Mouse (Mus musculus): Measurements from ENCODE around the gene Ffar2.
"Not testable (repeated sequence)": the region's sequence is repeated elsewhere in the genome, so short reads cannot be mapped to it uniquely, and the experiment has no call there.

The Ffar2 gene

DNA sequence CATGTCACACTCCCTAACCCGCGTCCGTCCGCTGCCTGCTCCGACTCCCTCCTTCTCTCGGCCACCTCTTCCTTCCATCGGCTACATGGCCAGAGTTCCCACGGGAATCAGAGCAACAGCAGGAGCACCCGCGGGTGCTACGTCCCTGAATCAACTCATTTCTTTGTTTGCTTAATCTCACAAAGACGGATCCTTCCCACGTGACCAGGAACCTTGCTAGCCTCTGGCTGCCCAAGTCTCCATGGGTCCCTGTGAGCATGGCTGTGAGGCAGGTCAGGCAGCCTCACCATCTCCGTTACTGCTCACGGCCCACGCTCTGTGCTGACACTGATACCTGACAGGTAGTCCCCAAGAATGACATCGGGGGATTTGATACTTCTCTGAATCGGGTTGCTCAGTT is at the start of gene Ffar2:
Gene Ffar2 (minus strand): TSS at position 101 of the 400 bp plus-strand sequence.
- DNase-seq (ENCODE audit: extremely low read depth, insufficient read length, low spot score) = no peak

DNA sequence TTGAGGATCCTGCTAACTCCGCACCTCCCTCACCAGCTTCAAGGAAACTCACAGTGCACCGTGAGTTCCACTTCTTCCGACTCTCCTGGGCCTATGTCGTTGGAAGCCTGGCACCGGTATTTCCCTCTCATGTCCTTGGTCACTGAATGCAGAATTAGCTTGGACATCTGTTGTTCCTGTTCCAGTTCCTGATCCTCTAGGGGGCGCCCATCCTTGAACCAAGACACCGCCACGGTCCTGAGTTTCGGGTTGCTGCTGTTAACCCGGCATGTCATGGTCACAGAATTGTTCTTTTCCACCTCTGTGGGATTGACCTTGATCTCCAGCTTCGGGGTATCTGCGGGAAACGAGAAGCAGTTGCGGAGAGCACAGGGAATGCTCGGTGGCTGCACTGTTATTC is 49.5 kb upstream of the Ffar2 start:
- no peak for DNase-seq (ENCODE audit: extremely low read depth, insufficient read length, low spot score)

DNA sequence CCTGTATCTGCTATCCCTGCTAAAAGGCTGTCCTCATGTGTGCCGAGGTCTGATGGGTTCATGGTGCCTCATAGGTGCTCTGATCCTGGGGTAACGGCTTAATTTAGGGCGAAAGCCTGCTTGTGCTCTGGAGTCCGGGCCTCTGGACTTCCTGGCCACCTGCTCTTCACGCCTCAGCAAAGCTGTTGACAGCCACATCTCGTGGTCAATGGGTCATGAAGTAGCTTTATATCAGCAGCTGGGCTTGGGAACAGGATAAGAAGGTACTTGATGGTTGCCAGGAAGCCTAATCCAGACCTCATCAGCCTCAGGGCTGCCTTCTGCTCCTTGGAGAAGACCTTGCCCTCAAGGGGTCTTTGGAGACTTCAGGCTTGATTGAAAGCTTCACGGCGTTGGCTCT is 39.8 kb upstream of the Ffar2 start:
- DNase-seq (ENCODE audit: extremely low read depth, insufficient read length, low spot score) = no peak

DNA sequence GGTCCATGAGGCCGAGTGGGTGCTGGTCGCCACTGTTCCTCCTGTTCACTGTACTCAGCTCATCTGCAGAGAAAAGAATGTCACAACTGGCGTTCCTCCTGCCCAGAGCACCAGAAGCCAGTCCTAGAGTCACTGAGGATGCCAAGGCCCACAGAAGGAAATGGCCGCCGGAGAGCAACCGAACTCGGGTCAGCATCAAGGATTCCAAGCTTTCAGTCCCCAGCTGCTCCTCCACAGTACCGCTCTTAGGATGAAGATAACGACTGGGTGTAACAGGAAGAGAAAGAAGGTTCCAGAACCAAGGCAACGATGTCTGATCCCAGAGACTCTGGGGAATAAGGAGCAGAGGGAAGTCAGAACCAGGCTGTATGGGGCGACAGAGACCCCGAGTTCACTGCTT is 37.9 kb upstream of the Ffar2 start, which contains the start of gene Ffar1:
Gene Ffar1 (minus strand): TSS at position 101 of the 400 bp plus-strand sequence.
- DNase-seq (ENCODE audit: extremely low read depth, insufficient read length, low spot score) = no peak

DNA sequence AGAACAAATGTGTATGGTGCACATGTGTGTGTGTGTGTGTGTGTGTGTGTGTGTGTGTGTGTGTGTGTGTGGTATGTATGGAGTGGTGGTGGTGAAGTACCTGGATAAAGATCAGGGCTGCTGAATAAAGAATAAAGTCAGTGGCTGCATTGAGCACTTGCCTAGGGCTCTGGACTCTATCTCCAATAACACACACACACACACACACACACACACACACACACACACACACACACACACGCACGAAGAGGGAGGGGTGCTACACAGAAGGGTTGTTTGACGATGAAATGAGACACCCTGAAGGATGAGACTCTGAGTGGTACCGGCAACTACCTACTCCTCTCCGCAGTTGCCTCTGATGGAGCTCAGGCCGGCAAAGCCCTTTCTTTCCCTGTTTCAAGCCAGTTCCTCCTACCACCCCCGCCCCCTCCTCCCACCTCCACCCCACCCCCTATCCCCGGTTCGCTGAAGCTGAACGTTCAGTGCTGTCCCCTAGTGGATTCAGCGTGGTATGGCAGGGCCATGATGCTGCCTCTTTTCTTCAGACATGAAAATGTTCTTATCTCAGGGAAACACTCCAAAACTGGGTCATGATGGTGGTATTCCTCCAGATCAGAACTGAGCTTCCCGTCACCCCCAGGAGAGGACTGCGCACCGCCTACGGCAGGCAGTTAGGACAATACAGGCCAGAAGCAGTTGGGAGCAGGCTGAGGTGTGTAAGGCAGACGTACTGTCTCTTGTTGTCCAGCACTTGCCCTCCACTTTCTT is 36.2 kb upstream of the Ffar2 start:
- DNase-seq (ENCODE audit: extremely low read depth, insufficient read length, low spot score) = no peak

DNA sequence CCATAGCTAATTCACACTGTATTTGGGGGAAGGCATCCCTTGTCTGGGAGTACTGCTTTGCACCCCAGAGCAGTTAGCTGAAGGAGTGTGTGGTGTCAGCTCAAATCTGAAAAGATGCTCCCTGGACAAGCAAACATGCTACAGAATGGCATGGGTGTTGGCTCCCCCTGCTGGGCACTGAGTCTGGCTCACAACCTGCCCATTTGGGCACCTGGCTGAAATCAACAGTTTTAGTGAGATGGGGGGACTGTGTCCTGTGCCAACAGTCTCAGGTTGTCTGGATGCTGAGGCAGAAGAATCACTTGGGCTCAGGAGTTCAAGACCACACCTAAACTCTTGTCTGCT is 35.7 kb upstream of the Ffar2 start:
- no peak for DNase-seq (ENCODE audit: extremely low read depth, insufficient read length, low spot score)

DNA sequence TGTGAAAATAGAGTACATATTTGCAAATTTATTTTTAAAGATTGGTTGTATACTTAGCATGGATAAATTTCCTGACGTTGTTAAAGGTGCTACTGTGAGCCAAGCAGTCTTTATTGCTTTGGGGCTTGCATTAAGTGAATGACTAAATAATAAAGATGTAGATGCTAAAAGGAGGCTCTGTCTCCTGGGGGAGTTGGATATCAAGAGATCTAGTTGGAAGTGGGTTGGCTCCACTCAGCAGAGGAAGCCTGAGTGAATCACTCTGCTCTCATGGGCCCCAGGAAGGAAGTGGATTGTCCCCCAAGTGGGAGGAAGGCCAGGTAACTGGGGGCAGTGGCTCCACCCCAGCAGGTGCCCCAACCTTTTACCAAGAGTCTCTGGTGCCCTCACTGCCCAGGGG is 34.2 kb upstream of the Ffar2 start:
- no peak for DNase-seq (ENCODE audit: extremely low read depth, insufficient read length, low spot score)

DNA sequence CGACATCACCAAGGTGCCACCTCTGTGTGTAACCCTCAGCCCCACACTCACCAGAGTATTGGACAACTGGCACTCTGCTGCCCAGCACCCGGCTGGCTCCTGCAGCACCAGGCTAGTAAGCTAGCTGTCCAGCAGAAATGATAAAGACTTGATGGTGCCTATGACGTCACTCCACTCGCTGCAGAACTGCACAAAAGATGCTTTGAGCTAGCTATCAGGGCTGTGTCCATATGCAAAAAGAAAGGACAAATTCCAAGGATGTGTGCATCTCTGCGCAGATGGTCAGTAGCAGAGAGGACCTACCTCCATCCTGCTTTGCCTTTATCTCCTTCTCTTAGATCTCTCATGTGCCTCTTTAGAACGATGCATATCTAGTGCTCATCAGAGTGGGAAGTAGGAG is 32.5 kb upstream of the Ffar2 start, which contains the start of gene Ffar3:
Gene Ffar3 (minus strand): TSS at position 101 of the 400 bp plus-strand sequence.
- DNase-seq (ENCODE audit: extremely low read depth, insufficient read length, low spot score) = no peak

DNA sequence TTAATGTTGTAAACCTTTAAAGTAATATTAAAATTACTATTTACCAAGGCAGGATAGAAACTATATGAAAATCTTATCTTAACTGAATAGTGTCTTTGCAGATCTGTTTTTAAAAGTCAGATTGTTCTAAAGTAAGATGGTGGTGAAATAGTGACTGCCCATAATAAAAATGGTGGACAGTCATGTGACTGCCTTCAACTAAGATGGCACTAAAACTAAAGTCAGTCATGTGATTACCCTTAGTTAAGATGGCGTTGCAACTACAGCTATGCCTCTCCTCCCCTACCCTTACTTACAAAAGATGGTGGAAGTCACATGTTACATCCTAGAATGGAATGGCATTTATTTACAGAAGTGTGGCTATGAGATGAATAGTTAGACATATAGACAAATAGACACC is 27.8 kb upstream of the Ffar2 start:
- DNase-seq (ENCODE audit: extremely low read depth, insufficient read length, low spot score) = no peak

DNA sequence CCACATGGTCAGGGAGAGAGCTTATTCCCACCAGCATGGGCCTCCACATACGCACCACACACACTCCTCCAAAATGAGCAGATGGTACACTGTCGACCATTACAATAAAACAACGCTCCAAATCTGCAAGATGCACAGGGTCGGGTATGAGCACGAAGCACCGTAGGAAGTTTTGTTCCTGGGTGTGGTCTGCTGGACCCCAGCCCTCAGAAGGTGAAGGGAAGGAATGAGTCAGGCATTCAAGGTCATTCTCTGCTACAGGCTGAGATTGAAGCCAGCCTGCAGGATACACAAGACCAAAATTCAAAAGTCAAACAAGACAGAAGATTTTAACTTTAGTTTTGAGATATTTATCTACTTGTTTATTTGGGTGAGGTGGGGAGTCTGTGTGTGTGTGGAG is 24.4 kb upstream of the Ffar2 start:
- DNase-seq (ENCODE audit: extremely low read depth, insufficient read length, low spot score) = no peak

DNA sequence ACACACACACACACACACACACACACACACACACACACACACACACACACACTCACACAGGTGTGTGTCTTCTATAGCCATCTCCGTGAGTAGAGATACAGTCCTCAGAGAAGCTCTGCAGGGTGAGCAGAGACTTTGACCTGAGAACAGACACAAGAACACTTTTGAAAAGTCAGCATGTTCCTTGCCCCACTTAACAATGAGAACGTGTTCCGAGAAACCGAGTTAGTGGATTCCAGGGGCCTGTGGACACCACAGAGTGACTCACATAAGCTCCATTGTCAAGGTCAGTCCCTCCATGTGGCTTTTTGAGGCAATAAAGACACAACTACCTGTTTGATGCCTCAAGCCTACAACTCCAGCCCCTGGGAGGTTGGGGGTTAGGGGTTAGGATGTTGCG is 23.8 kb upstream of the Ffar2 start:
- no peak for DNase-seq (ENCODE audit: extremely low read depth, insufficient read length, low spot score)

DNA sequence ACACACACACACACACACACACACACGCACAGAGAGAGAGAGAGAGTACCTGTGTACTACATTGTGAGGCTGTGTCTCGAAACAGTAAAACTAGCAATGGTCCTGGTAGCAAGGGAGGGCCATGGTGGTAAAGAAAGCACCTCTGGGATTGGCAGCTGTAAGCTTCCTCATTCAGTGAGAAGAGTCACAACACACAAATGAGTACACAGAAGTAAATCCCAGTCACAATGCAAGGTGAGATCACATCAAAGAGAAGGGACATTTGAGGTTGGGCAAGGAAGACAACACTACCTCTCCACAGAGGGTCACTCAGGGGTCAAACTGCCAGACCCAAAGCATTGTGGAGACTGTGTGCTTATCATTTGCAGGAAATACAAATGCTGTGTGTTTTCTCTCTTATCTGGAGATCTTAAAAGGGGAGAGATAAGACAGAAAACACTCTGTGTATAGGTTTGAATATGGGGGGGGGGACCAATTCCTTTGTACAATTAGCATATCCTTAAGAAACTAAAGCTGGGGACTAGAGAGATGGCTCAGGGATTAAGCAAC is 23.0 kb upstream of the Ffar2 start:
- DNase-seq (ENCODE audit: extremely low read depth, insufficient read length, low spot score) = no peak

DNA sequence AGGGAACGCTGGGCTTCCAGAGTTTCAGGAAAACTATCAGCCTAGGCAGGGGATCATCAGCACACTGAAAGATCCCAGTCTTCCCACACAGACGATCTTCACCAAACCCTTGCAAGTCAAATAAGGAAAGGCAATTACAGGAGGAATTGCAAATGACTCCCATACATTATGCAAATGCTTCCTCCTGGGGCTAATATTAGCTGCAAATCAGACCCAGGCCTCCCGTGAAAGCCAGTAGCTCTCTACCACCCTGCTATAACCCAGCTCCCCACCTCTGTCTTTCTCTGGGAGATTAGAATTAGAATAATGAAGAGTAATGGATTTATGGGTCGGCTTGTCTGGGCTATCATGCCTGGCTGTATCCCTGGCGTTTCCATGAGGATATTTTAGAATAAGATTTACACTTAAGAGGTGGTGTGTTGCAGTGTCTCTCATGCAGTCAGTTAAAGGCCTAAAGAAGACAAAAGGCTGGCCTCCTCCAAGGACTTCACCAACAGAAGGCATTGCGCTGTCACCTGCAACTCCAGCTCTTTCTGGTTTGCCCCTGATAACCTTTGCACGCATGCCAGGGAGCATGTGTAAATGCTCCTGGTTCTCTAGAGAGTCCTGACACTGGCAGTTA is 21.2 kb upstream of the Ffar2 start:
- DNase-seq (ENCODE audit: extremely low read depth, insufficient read length, low spot score) = no peak

DNA sequence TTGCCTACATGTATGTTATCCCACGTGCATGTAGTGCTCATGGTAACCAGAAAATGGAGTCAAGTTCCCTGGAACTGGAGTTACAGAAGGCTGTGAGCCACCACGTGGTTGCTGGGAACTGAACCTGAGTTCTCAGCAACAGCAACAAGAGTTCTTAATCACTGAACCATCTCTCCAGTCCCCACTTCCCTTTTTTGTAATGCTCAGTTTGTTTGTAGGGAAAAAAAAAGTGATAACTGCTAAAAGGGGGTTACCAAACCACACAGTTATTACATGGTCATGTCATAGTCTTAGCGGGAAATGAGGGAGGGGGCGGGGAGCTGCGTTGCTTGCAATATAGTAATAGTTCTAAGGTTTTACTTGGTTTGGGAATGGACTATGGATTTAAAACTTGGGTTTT is 18.5 kb upstream of the Ffar2 start:
- DNase-seq (ENCODE audit: extremely low read depth, insufficient read length, low spot score) = no peak

DNA sequence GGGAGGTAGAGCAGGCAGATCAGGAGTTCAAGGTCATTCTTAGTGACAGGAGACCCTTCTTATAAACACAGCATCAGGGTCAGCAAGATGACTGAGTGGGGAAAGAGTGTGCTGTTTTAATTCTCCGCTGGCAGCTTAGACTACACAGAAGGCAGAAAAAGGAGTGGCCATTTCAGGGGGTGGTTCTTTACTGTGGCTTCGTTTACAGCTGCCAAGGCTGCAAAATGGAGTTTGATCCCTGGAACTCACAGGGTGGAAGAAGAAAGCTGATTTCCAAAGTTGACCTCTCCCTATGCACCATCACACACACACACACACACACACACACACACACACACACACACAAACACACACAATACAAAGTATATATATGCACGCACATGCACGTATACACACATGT is 17.8 kb upstream of the Ffar2 start:
- DNase-seq (ENCODE audit: extremely low read depth, insufficient read length, low spot score) = no peak

DNA sequence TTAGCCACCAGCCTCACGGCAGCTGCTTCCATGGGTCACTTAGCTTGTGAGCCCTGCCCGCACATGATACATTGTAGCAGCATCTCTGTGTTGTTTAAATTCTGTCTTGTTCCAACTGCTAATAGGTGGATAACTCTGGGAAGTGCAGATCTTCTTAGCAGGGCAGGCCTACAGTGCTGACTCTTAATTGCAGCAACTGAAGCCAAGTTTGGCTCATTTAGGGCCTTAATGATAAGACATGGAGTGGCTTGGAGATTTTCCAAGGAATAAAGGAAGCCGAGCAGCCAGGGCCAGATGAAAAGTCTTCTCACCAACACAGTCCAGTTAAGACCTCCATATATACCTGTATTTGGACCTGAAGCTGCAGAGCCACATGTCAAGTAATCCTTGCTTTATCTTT is 16.7 kb upstream of the Ffar2 start:
- DNase-seq (ENCODE audit: extremely low read depth, insufficient read length, low spot score) = no peak

DNA sequence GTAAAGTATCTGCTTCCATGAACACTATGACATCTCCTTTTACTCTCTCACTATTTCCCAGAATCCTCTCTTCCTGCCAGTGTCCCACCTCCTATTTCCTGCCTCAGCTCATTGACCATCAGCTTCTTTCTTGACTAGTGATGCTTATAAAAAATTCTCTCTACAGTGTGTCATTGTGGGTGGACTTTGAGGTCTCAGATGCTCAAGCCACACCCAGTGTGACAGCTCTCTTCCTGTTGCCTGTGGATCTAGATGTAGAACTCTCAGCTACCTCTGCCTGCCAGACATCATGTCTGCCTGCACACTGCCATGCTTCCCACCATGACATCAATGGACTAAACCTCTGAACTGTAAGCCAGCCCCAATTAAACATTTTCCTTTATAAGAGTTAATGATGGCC is 13.7 kb upstream of the Ffar2 start:
- DNase-seq (ENCODE audit: extremely low read depth, insufficient read length, low spot score) = no peak

DNA sequence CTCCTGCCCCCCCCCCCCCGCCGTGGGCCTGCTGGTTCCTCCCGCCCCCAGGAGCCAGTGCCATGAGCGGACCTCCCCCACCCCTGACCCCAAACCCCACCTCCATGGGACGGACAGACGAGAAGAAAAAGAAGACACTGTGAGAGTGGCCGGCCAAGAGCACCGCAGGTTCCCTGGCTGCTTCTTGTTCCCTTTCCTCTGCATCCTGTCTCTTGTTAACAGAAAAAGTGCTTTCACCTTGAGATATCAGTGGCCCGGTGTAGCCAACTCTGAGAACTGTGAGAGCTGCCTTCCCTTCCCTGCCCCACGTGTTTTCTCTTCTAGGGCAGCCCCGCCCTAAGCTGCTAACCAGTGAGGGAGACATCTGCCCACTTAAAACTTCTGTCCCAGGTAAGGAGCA is 9.1 kb upstream of the Ffar2 start:
- DNase-seq (ENCODE audit: extremely low read depth, insufficient read length, low spot score) = not testable (repeated sequence)

DNA sequence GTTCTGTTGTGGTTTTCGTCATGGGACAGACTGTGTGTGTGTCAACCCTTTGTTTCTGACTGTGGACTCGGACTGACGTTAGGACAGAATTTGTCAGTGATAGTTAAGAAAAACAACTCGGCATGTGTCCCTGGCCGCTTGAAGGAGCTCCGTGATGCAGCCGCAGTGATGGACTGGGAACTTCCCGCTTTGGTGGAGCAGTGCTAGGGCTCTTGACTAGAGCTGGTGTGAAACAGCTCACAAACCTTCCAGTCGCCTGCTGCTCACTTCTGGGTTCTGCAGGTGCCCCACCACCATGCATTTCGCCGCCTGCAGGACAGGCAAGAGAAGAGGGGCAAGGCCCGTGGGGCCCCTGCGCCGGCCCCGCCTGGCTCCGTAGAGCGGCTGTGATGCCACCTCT is 8.7 kb upstream of the Ffar2 start:
- no peak for DNase-seq (ENCODE audit: extremely low read depth, insufficient read length, low spot score)

DNA sequence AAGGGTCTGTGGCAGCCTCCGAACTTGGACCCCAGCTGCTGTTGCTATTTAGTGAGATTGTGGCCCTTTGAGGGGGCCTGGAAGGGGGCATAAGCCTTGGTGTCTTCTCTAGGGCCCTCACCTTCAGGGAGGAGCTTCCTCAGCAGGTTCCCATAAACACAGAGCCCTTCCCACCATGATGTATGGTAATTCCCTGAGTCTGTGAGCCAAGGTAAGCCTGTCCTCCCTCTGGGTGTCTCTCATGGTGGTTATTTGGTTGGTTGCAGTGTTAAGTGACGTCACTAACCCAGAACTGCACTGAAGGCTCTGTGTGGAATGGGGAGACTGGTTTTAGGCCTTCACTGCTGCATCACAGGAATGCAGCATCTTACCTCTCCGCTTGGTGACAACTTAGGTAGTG is 5.9 kb upstream of the Ffar2 start:
- DNase-seq (ENCODE audit: extremely low read depth, insufficient read length, low spot score) = no peak

DNA sequence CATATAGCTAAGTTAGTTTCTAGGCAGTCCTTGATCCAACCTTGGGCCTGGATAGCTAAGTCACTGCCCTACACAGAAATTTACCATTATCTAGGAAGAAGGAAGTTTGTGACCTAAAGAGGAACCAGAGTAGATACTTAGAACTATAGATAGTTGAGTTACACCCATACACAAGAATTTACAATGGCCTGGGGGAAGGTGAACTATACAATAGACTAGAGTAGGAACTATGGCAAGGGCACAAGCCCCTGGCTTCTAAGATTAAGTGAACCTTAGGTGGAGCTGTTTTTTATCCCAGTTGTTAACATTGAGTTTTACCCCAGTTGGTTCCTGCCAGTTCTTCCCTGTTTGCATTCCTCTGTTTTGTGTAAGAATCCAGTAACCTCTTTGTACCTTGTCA is 5.3 kb upstream of the Ffar2 start:
- not testable (repeated sequence) for DNase-seq (ENCODE audit: extremely low read depth, insufficient read length, low spot score)

DNA sequence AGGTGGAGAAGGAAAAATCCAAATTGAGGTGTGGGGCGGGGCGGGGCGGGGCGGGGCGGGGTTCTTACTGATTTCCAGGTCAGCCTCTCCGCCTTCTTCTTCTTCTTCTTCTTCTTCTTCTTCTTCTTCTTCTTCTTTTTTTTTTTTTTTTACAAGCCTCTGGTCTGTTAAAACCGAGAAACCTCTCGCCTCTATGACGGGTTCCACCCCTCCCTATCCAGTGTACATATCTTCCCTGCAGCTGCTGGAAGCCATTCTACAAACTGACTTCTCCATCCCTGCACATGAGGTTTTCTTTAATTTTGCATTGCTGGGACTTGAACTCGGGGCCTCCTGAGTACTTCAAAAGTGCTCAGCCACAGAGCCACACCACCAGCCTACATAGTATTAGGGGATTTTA is 3.1 kb upstream of the Ffar2 start:
- DNase-seq (ENCODE audit: extremely low read depth, insufficient read length, low spot score) = no peak

All from 3134 (cell line).